ENCODE assay signal across 8 mouse cellular contexts in genomic region chr4:150237636-150238361, GRCm38 (mm10). TPM values are rescaled to one million over a fixed set of nuclear protein-coding genes. Genes with fewer than 3 reads are reported as not detected.
A peak's percentile ranks its signal among the peaks of the same experiment; 100 is the strongest.
DNase-seq lines count a peak whose midpoint lies in the region; ATAC-seq lines count a peak whose summit lies in the region.

No protein-coding gene starts in this region.

- H3K4me3 ChIP-seq in embryonic facial prominence, embryonic 12.5 days = peak overlapping the region; percentile 91
- peak overlapping the region; percentile 75 for H3K4me3 ChIP-seq in hindbrain, embryonic 14.5 days (replicated peaks; ENCODE audit: low read length)
- H3K4me3 ChIP-seq in liver, embryonic 13.5 days (replicated peaks) = peak overlapping the region; percentile 90
- H3K4me3 ChIP-seq in neural tube, embryonic 15.5 days (replicated peaks) = peak overlapping the region; percentile 85

- peak overlapping the region; percentile 79 for H3K4me2 ChIP-seq in embryonic facial prominence, embryonic 12.5 days (replicated peaks)
- H3K4me2 ChIP-seq in hindbrain, embryonic 14.5 days (replicated peaks) = peak overlapping the region; percentile 84
- peak overlapping the region; percentile 98 for H3K4me2 ChIP-seq in liver, embryonic 13.5 days
- H3K4me2 ChIP-seq in neural tube, embryonic 15.5 days = peak overlapping the region; percentile 79

- no peaks in the 10 kb centered on the region for H3K9me3 ChIP-seq in embryonic facial prominence, embryonic 12.5 days
- no peaks in the 10 kb centered on the region for H3K9me3 ChIP-seq in hindbrain, embryonic 14.5 days (ENCODE audit: control insufficient read depth, low read length)
- no peaks in the 10 kb centered on the region for H3K9me3 ChIP-seq in liver, embryonic 13.5 days (replicated peaks)
- H3K9me3 ChIP-seq in neural tube, embryonic 15.5 days (replicated peaks) = no peaks in the 10 kb centered on the region

- H3K27ac ChIP-seq in embryonic facial prominence, embryonic 12.5 days = peak overlapping the region; percentile 99
- H3K27ac ChIP-seq in hindbrain, embryonic 14.5 days = peak overlapping the region; percentile 100
- H3K27ac ChIP-seq in liver, embryonic 13.5 days = peak overlapping the region; percentile 87
- H3K27ac ChIP-seq in neural tube, embryonic 15.5 days (replicated peaks) = peak overlapping the region; percentile 99

- H3K27me3 ChIP-seq in embryonic facial prominence, embryonic 12.5 days = no peaks in the 10 kb centered on the region
- no peaks in the 10 kb centered on the region for H3K27me3 ChIP-seq in hindbrain, embryonic 14.5 days (ENCODE audit: control insufficient read depth, insufficient read depth, low read length)
- H3K27me3 ChIP-seq in liver, embryonic 13.5 days = no peaks in the 10 kb centered on the region
- no peaks in the 10 kb centered on the region for H3K27me3 ChIP-seq in neural tube, embryonic 15.5 days (replicated peaks)

- peak overlapping the region; percentile 84 for H3K9ac ChIP-seq in embryonic facial prominence, embryonic 12.5 days
- H3K9ac ChIP-seq in hindbrain, embryonic 14.5 days = peak overlapping the region; percentile 84
- peak overlapping the region; percentile 90 for H3K9ac ChIP-seq in liver, embryonic 13.5 days
- peak overlapping the region; percentile 86 for H3K9ac ChIP-seq in neural tube, embryonic 15.5 days (replicated peaks)

- H3K36me3 ChIP-seq in embryonic facial prominence, embryonic 12.5 days = peaks cover 25% of the 10 kb centered on the region
- peaks cover 25% of the 10 kb centered on the region for H3K36me3 ChIP-seq in hindbrain, embryonic 14.5 days (replicated peaks; ENCODE audit: control insufficient read depth, insufficient read depth)
- H3K36me3 ChIP-seq in liver, embryonic 13.5 days = peaks cover 37% of the 10 kb centered on the region
- peaks cover 21% of the 10 kb centered on the region for H3K36me3 ChIP-seq in neural tube, embryonic 15.5 days

- H3K4me1 ChIP-seq in embryonic facial prominence, embryonic 12.5 days = peaks cover 27% of the 10 kb centered on the region
- peaks cover 19% of the 10 kb centered on the region for H3K4me1 ChIP-seq in hindbrain, embryonic 14.5 days (replicated peaks; ENCODE audit: control insufficient read depth, insufficient read depth, low read length)
- peaks cover 76% of the 10 kb centered on the region for H3K4me1 ChIP-seq in liver, embryonic 13.5 days (replicated peaks)
- H3K4me1 ChIP-seq in neural tube, embryonic 15.5 days = peaks cover 63% of the 10 kb centered on the region

- ATAC-seq in embryonic facial prominence, embryonic 12.5 days (ENCODE audit: insufficient number of reproducible peaks, insufficient read depth, low FRiP score, low TSS enrichment) = no peak
- no peak for ATAC-seq in hindbrain, embryonic 14.5 days (ENCODE audit: low FRiP score)
- peak; percentile 41 for ATAC-seq in liver, embryonic 13.5 days (ENCODE audit: low read depth)
- ATAC-seq in neural tube, embryonic 15.5 days (ENCODE audit: low FRiP score) = 0 out of 2 replicates have a peak, but pooled peaks have one; percentile 26

- WGBS in embryonic facial prominence, embryonic 12.5 days = 1% methylated on average over 21 of the region's 21 CpGs
- under 1% methylated on average over 21 of the region's 21 CpGs for WGBS in hindbrain, embryonic 14.5 days
- under 1% methylated on average over 21 of the region's 21 CpGs for WGBS in liver, embryonic 13.5 days (ENCODE audit: insufficient replicate concordance)
- WGBS in neural tube, embryonic 15.5 days = under 1% methylated on average over 21 of the region's 21 CpGs

- DNase-seq in spleen, postnatal 36 days (ENCODE audit: low spot score in 2 of 2) = peak; percentile 31 to 32
- DNase-seq in spleen, postnatal 4 days (ENCODE audit: low spot score in 2 of 2) = no peak
- no peak for DNase-seq in hindbrain, embryonic 14.5 days (ENCODE audit: low spot score)
- peak; percentile 46 for DNase-seq in liver, embryonic 13.5 days
- no peak for DNase-seq in layer of hippocampus, adult 9-11 months
- DNase-seq in gastrocnemius, adult 18-20 months (ENCODE audit: low spot score) = no peak

RNA-seq across cellular contexts. Expression of gene Eno1, which starts 1.3 kb away (rescaled TPM):
- 1,519 and 1,577 TPM in 2 replicates for polyA plus RNA-seq in embryonic facial prominence, embryonic 12.5 days (2016; fragmentation: Nextera tagmentation; extraction: Ambion mirVana)
- 955 and 1,038 TPM in 2 replicates for polyA plus RNA-seq in hindbrain, embryonic 14.5 days (2014; fragmentation: Nextera tagmentation; extraction: Ambion mirVana)
- polyA plus RNA-seq in liver, embryonic 13.5 days (2015; fragmentation: Nextera tagmentation; extraction: Ambion mirVana) = 783 and 784 TPM in 2 replicates
- 1,173 and 1,202 TPM in 2 replicates for polyA plus RNA-seq in neural tube, embryonic 15.5 days (2015; fragmentation: Nextera tagmentation; extraction: Ambion mirVana)
- 10 to 100 TPM; 59.3 to 62.6 TPM for total RNA-seq in gastrocnemius, adult 18-20 months (2021)

RNA-seq across cellular contexts. Expression of gene Car6, which starts 36.7 kb away (rescaled TPM):
- 0.23 and 0.29 TPM in 2 replicates for polyA plus RNA-seq in embryonic facial prominence, embryonic 12.5 days (2016; fragmentation: Nextera tagmentation; extraction: Ambion mirVana)
- polyA plus RNA-seq in hindbrain, embryonic 14.5 days (2014; fragmentation: Nextera tagmentation; extraction: Ambion mirVana) = not detected in 2 replicates
- not detected in 2 replicates for polyA plus RNA-seq in liver, embryonic 13.5 days (2015; fragmentation: Nextera tagmentation; extraction: Ambion mirVana)
- not detected in 2 replicates for polyA plus RNA-seq in neural tube, embryonic 15.5 days (2015; fragmentation: Nextera tagmentation; extraction: Ambion mirVana)
- not detected for total RNA-seq in gastrocnemius, adult 18-20 months (2021)

RNA-seq across cellular contexts. Expression of gene Rere, which starts 43.6 kb away (rescaled TPM):
- polyA plus RNA-seq in embryonic facial prominence, embryonic 12.5 days (2016; fragmentation: Nextera tagmentation; extraction: Ambion mirVana) = 37.7 and 40.7 TPM in 2 replicates
- polyA plus RNA-seq in hindbrain, embryonic 14.5 days (2014; fragmentation: Nextera tagmentation; extraction: Ambion mirVana) = 44.4 and 46.8 TPM in 2 replicates
- polyA plus RNA-seq in liver, embryonic 13.5 days (2015; fragmentation: Nextera tagmentation; extraction: Ambion mirVana) = 5.9 and 7.5 TPM in 2 replicates
- 31.8 and 34.6 TPM in 2 replicates for polyA plus RNA-seq in neural tube, embryonic 15.5 days (2015; fragmentation: Nextera tagmentation; extraction: Ambion mirVana)
- total RNA-seq in gastrocnemius, adult 18-20 months (2021) = 10 to 100 TPM; 66.1 to 70.4 TPM

Comparison
In these comparisons a context has a peak if more than half of its experiments do, and no peak if none do; other contexts are left out.
1. DNase-seq: peak in spleen, postnatal 36 days (2 of 2) and liver, embryonic 13.5 days (single experiment); none in spleen, postnatal 4 days (0 of 2), hindbrain, embryonic 14.5 days (single experiment), layer of hippocampus, adult 9-11 months (single experiment) and gastrocnemius, adult 18-20 months (single experiment).
2. ATAC-seq: peak in liver, embryonic 13.5 days (single experiment) and neural tube, embryonic 15.5 days (single experiment); none in embryonic facial prominence, embryonic 12.5 days (single experiment) and hindbrain, embryonic 14.5 days (single experiment).
3. Peak in every context shown above with its lines, with median percentiles within 50 percentile points of each other: H3K27ac ChIP-seq, H3K4me2 ChIP-seq, H3K4me3 ChIP-seq and H3K9ac ChIP-seq.